Mouse (Mus musculus) lung, embryonic 15.5 days (tissue): ENCODE data around the gene Acsbg1. TPM values are rescaled to one million over a fixed set of nuclear protein-coding genes. Genes with fewer than 3 reads are reported as not detected.

Experiments
- ATAC-seq: fragments of 200-750 bp; cut with Nextera tagmentation; 2 replicates; pipeline ENCODE4 v1.8.0; 2017; ENCODE audit warnings: moderate number of reproducible peaks, borderline replicate concordance; ENCODE audit not compliant: low FRiP score, low TSS enrichment; ENCODE audit errors: extremely low read depth
- H3K27ac ChIP-seq: fragments of 300-500 bp; sonication (generic); 2 replicates; pipeline ENCODE4 v1.5.1; 2015; ENCODE audit warnings: moderate library complexity, mild to moderate bottlenecking, inconsistent platforms
- H3K27me3 ChIP-seq: fragments of 300-500 bp; sonication (generic); 2 replicates; pipeline ENCODE4 v1.6.1; 2015; ENCODE audit warnings: inconsistent platforms
- H3K36me3 ChIP-seq: fragments of 300-500 bp; sonication (generic); 2 replicates; pipeline ENCODE4 v1.6.1; 2015; ENCODE audit warnings: inconsistent platforms
- H3K4me1 ChIP-seq: fragments of 300-500 bp; sonication (generic); 2 replicates; pipeline ENCODE4 v1.6.1; 2015; ENCODE audit warnings: inconsistent platforms
- H3K4me2 ChIP-seq: fragments of 300-500 bp; sonication (generic); 2 replicates; pipeline ENCODE4 v1.6.1; 2015; ENCODE audit warnings: inconsistent platforms, mild to moderate bottlenecking, moderate library complexity
- H3K4me3 ChIP-seq: fragments of 300-500 bp; sonication (generic); 2 replicates; pipeline ENCODE4 v1.5.1; 2015; ENCODE audit warnings: mild to moderate bottlenecking, inconsistent platforms
- H3K9ac ChIP-seq: fragments of 300-500 bp; sonication (generic); 2 replicates; pipeline ENCODE4 v1.6.1; 2015; ENCODE audit warnings: inconsistent platforms
- H3K9me3 ChIP-seq: fragments of 300-500 bp; sonication (generic); 2 replicates; pipeline ENCODE4 v1.6.1; 2016; ENCODE audit warnings: inconsistent platforms
- WGBS: fragments of 180-500 bp; shearing (Covaris S2); methylation state at CpG from one replicate; pipeline ENCODE4 v1.1.7; 2015; 5-methylcytosine and 5-hydroxymethylcytosine counted together
- polyA plus RNA-seq: library from polyadenylated mRNA; unstranded; fragments of >200 nt; fragmentation: Nextera tagmentation; extraction: Ambion mirVana; gene quantifications from 2 replicates; pipeline ENCODE4 v1.2.1, GENCODE M21; 2015

Acsbg1 gene
- polyA plus RNA-seq, 1 experiment from 2014 or later: 0.39 TPM

DNA sequence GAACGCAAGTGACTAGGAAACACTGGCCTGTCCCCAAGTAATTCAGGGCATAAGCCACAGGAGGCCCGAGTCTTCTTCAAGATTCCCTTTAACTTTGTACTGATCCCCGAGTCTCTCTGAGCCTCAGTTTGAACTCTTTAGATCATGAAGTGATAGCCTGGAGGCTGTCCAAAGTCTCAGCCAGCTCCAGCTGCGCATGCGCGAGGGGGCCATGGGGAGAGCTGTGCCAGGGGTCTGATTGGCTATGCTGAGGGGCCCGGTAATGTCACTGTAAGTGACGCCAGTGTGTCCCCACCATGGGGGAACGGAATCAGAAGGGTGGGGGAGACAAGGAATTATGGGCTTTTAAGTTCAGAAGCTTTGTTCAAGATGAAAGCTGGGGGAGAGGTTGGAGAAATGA, 2.7 kb upstream of the Acsbg1 start:
- Histone ChIP-seq H3K4me1 (0 out of 2 replicates have a peak, but pooled peaks cover 3% of the 10 kb centered on the region), H3K9me3 (no peaks in the 10 kb centered on the region), H3K27me3 (no peaks in the 10 kb centered on the region), H3K4me2 (no peak overlapping the region), H3K36me3 (no peaks in the 10 kb centered on the region), H3K9ac (no peak overlapping the region), H3K4me3 (no peak overlapping the region), H3K27ac (no peak overlapping the region)
- 64% methylated on average over 9 of the region's 9 CpGs for WGBS
- ATAC-seq: no peak

DNA sequence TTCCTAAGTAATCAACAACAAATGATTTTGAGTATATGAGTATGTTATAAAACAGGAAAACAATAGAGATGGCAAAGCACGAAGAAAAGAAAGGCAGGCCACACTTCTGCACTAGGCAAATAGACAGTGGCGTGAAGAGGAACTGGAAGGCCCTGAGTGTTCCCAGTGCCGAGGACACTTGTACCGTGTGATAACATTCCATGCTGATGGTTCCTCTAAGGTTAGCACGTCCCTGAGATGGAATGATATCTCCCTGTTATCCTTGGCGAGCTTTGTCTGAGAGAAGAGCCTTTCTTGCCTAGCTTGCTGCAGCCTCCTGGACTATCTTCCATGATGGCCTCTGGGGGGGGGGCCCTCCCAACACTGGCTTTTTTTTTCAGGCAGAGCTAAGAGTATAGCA, 2.9 kb downstream of the Acsbg1 start:
- WGBS: 57% methylated on average over 6 of the region's 6 CpGs
- no peak overlapping the region for H3K9ac ChIP-seq

DNA sequence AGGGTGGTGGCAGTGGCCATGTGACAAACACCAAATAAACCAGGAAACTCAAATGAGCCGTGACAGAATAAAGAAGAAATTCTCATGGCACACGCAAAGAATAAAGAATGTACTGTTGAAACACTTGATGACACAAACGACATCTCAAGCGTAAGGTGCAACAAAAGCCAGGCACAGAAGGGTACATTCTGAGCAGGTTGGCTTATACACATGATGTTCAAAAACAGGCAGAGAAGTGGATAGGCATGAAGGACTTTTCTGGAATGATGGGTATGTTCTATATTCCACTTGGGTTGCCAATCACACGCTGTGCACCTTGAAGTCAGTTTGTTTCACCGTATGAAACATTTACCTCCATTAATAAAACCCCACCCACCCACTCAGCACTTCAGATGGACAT, 5.3 kb downstream of the Acsbg1 start:
- Histone ChIP-seq H3K4me1 (no peaks in the 10 kb centered on the region), H3K36me3 (no peaks in the 10 kb centered on the region), H3K4me3 (no peak overlapping the region), H3K27me3 (no peaks in the 10 kb centered on the region), H3K9me3 (no peaks in the 10 kb centered on the region), H3K27ac (no peak overlapping the region), H3K9ac (no peak overlapping the region), H3K4me2 (no peak overlapping the region)
- no peak for ATAC-seq
- 75% methylated on average over 6 of the region's 6 CpGs for WGBS

More for the DNA sequence above, 2.9 kb downstream of the Acsbg1 start:
- H3K27ac ChIP-seq: no peak overlapping the region
- no peaks in the 10 kb centered on the region for H3K36me3 ChIP-seq
- ATAC-seq: no peak
- no peaks in the 10 kb centered on the region for H3K4me1 ChIP-seq
- H3K4me3 ChIP-seq: no peak overlapping the region
- H3K4me2 ChIP-seq: no peak overlapping the region
- no peaks in the 10 kb centered on the region for H3K9me3 ChIP-seq
- no peaks in the 10 kb centered on the region for H3K27me3 ChIP-seq

DNA sequence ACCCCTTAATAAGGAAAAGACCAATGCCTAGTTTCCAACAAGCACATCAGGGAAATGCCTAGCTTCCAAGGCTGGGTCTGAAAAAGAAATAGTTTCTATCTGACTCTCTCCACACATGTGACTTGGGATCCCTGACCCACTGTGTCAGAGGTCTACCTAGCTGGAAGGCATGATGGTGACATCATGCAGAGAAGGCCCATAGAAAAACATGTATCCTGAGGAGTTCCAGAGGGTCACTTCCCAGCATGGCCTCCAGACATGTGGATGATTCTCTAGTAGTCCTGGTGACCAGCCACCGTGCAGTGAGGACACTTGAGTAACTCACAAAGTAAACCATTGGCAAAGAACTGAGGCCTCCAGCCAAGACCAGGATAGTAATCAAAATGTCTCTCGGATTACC, 5.8 kb downstream of the Acsbg1 start:
- Histone ChIP-seq H3K9me3 (no peaks in the 10 kb centered on the region), H3K4me1 (no peaks in the 10 kb centered on the region), H3K27me3 (no peaks in the 10 kb centered on the region), H3K36me3 (no peaks in the 10 kb centered on the region), H3K4me2 (no peak overlapping the region), H3K9ac (no peak overlapping the region), H3K4me3 (no peak overlapping the region), H3K27ac (no peak overlapping the region)
- ATAC-seq: no peak
- 53% methylated on average over 2 of the region's 2 CpGs for WGBS

DNA sequence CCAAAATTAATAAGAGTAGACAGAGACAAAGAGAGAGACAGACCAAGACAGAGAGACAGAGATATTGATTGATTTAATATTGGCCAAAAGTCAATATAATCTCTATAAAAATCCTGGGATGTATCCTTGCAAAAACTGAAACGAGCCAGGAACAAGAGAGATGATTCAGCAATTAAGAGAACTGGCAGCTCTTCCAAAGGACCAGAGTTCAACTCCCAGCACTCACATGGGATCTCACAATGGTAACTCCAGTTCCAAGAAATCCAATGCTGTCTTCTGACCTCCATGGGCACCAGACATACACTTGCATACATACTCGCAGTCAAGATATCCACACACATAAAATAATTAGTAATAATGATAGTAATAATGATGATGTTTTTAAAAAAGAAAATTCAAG, 8.9 kb downstream of the Acsbg1 start:
- no peak overlapping the region for H3K9ac ChIP-seq
- no peaks in the 10 kb centered on the region for H3K9me3 ChIP-seq
- no peak for ATAC-seq
- no peaks in the 10 kb centered on the region for H3K4me1 ChIP-seq
- WGBS: 68% methylated on average over 2 of the region's 2 CpGs
- no peak overlapping the region for H3K27ac ChIP-seq
- no peak overlapping the region for H3K4me3 ChIP-seq
- no peak overlapping the region for H3K4me2 ChIP-seq
- no peaks in the 10 kb centered on the region for H3K36me3 ChIP-seq
- H3K27me3 ChIP-seq: no peaks in the 10 kb centered on the region

DNA sequence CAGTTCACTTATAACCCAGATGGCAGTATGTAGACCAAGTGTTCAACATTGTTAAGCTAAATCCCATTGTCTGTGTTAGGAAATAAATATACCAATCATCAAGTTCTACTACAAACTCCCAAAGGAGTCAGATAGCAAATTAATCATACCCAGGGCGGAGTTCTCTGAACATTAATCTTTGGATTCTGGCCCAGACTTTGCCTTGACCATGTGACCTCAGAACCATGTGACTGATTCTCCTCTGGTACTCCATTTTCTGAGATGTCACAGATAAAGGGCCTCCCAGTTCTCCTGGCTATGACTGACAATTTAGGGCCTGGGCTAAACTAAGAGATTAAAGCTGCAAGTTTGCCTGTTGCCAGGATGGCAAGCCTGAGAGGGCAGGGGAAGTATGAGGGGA, 12.3 kb downstream of the Acsbg1 start:
- Histone ChIP-seq H3K9ac (no peak overlapping the region), H3K36me3 (no peaks in the 10 kb centered on the region), H3K4me2 (no peak overlapping the region), H3K4me3 (no peak overlapping the region), H3K9me3 (no peaks in the 10 kb centered on the region), H3K4me1 (no peaks in the 10 kb centered on the region), H3K27me3 (no peaks in the 10 kb centered on the region), H3K27ac (no peak overlapping the region)
- 75% methylated on average over 1 of the region's 1 CpGs for WGBS
- no peak for ATAC-seq

DNA sequence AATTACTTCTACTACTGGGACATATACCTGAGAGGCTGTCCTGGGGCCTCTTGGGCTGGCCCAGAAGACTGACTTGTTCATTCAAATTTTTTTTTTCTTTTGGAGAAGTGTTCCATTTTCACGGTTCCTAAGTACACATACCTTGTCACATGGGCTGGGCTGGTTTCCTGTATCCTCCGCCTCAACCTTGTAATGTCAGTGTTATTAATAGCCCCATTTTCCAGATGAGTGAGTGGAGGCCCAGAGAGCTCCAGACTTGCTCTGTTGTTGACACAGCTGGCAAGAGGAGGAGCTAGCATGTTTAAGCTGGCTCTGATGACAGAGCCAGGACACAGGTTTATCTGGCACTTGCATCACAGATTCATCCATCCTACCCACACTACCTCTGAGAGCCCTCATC, 14.2 kb downstream of the Acsbg1 start:
- WGBS: 40% methylated on average over 2 of the region's 2 CpGs
- Histone ChIP-seq H3K27ac (no peak overlapping the region), H3K4me3 (no peak overlapping the region), H3K36me3 (no peaks in the 10 kb centered on the region), H3K9ac (no peak overlapping the region), H3K4me1 (no peaks in the 10 kb centered on the region), H3K4me2 (no peak overlapping the region), H3K9me3 (no peaks in the 10 kb centered on the region), H3K27me3 (no peaks in the 10 kb centered on the region)
- no peak for ATAC-seq

DNA sequence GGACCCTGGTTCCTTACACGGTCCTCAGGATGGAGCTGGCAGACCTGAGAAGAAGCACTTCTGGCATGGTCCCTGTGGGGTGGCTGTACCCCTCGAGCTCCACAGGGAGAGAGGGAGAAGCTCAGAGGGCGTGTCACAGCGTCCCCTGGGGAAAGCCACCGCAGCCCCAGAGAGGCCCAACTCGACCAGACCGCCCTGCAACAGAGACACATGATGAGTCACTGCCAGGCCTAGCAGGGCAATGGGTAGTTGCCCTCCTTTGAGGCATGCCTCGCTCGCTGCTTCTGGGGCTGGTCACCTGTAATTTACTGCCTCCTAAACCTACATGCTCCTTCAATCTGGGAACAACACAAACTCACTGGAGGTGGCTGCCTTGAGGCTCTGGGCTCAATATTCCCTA, 15.4 kb downstream of the Acsbg1 start:
- no peak overlapping the region for H3K27ac ChIP-seq
- H3K9ac ChIP-seq: no peak overlapping the region
- WGBS: 69% methylated on average over 9 of the region's 9 CpGs
- ATAC-seq: no peak
- no peaks in the 10 kb centered on the region for H3K9me3 ChIP-seq
- H3K4me1 ChIP-seq: no peaks in the 10 kb centered on the region
- H3K4me3 ChIP-seq: no peak overlapping the region
- H3K27me3 ChIP-seq: no peaks in the 10 kb centered on the region
- no peak overlapping the region for H3K4me2 ChIP-seq
- no peaks in the 10 kb centered on the region for H3K36me3 ChIP-seq

DNA sequence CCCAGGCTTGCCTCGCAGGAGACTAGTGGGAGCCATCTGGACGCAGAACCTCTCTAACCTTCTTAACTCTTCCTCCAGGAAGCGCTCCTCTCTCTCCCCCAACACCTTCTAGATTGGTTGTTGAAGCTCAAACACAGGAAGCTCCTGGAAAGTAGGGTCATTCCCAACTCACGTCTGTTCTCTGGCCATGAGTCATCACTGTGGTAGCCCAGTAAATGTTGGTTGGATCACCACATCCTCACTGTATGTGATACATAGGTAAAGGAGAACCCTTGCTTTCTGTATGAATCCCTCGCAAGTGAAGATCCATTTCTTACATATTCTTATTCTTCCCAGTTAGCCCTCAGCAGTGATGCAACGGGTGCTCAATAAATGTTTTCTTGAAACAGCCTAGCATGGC, 16.1 kb downstream of the Acsbg1 start:
- no peak for ATAC-seq
- Histone ChIP-seq H3K9ac (no peak overlapping the region), H3K27ac (no peak overlapping the region), H3K27me3 (no peaks in the 10 kb centered on the region), H3K9me3 (no peaks in the 10 kb centered on the region), H3K36me3 (no peaks in the 10 kb centered on the region), H3K4me2 (no peak overlapping the region), H3K4me3 (no peak overlapping the region), H3K4me1 (no peaks in the 10 kb centered on the region)
- 71% methylated on average over 6 of the region's 6 CpGs for WGBS

DNA sequence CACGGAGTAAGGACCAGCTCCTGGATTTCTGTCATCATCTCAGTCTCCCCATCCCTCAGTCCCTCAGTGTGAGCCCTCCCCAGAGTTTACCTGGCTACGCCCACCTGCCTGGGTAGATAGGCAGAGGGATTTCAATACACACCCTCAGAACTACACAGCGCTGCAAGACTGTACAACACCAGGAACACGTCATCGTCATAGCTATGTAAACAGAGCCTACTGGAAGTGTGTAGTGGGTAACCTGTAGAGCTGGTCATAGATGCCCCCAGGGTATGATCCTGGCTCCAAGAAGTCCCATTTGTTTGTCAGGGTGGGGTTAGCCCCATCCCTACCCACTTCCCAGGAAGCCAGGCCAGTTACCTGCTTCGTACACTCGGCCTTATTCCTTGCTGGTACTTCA, 18.5 kb downstream of the Acsbg1 start:
- Histone ChIP-seq H3K9me3 (no peaks in the 10 kb centered on the region), H3K4me1 (no peaks in the 10 kb centered on the region), H3K9ac (no peak overlapping the region), H3K4me2 (no peak overlapping the region), H3K36me3 (no peaks in the 10 kb centered on the region), H3K27me3 (no peaks in the 10 kb centered on the region), H3K27ac (no peak overlapping the region), H3K4me3 (no peak overlapping the region)
- ATAC-seq: 0 out of 2 replicates have a peak, but pooled peaks have one; percentile 39
- WGBS: 80% methylated on average over 7 of the region's 7 CpGs

DNA sequence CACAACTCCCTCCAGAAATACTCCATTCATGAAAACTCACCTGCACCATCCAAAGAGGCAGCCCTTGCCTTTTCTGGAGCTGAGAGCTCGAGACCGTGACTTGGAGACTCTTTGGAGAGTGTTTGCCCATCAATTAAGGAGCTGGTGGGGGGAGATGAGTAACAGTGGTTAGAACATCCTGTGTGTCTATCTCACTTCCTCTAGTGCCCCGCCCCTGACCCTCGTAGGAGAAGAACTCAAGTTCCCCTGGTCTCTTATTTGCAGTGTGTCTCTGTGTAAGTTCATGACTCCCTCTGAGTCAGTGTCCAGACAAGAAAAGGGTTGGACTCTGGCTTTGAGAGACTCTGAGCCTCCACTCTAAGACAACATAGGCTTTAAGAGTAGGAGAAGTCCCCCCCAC, 19.1 kb downstream of the Acsbg1 start:
- ATAC-seq: no peak
- 45% methylated on average over 4 of the region's 4 CpGs for WGBS
- Histone ChIP-seq H3K36me3 (no peaks in the 10 kb centered on the region), H3K4me1 (no peaks in the 10 kb centered on the region), H3K4me2 (no peak overlapping the region), H3K27ac (no peak overlapping the region), H3K9me3 (no peaks in the 10 kb centered on the region), H3K9ac (no peak overlapping the region), H3K27me3 (no peaks in the 10 kb centered on the region), H3K4me3 (no peak overlapping the region)

DNA sequence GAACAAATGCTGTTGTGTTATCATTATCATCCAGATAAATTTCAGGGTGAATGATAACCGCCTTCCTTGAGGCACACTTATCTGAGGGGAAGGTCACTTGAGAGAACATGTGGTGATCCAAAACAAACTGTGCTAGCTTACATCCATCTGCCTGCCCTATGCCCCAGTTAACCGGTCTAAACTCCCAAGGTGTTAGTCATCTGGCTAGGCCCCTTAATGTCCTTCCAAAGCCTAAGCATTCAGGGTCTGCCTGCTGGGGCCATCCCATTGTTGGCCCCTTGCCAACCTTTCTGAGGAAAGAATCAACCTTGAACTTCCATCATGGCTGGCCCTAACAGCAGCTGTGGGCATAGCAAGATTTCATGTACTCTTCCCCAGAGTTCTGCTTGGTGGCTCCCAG, 19.5 kb downstream of the Acsbg1 start:
- no peak overlapping the region for H3K4me2 ChIP-seq
- H3K9me3 ChIP-seq: no peaks in the 10 kb centered on the region
- no peaks in the 10 kb centered on the region for H3K36me3 ChIP-seq
- H3K27me3 ChIP-seq: no peaks in the 10 kb centered on the region
- no peak for ATAC-seq
- H3K4me3 ChIP-seq: no peak overlapping the region
- H3K27ac ChIP-seq: no peak overlapping the region
- H3K9ac ChIP-seq: no peak overlapping the region
- H3K4me1 ChIP-seq: no peaks in the 10 kb centered on the region
- WGBS: 56% methylated on average over 2 of the region's 2 CpGs

DNA sequence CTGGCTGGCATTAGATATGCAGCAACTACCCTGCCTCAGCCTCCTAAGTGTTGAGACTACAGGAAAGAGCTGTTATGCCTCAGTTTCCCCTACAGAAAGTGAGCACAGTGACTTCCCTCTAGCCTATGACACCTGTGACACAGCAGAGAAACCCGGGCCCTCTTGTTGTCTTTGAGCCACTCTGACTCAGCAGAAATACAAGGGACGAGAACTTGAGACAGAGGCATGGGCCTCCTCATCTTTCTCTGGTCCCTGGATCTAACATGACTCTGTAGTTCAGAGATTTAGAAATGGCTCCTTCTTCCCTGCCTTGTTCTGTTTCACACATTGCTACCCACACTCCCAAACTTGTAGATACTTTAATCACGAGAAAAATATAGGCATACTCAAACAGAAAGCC, 20.1 kb downstream of the Acsbg1 start:
- no peak for ATAC-seq
- H3K4me1 ChIP-seq: no peaks in the 10 kb centered on the region
- H3K9ac ChIP-seq: no peak overlapping the region
- H3K4me3 ChIP-seq: no peak overlapping the region
- H3K27ac ChIP-seq: no peak overlapping the region
- 66% methylated on average over 3 of the region's 3 CpGs for WGBS
- H3K36me3 ChIP-seq: no peaks in the 10 kb centered on the region
- no peaks in the 10 kb centered on the region for H3K9me3 ChIP-seq
- H3K4me2 ChIP-seq: no peak overlapping the region
- no peaks in the 10 kb centered on the region for H3K27me3 ChIP-seq
